Mouse (Mus musculus) forebrain, embryonic 10.5 days (tissue): ENCODE results near the gene Klf2. TPM values are rescaled to one million over a fixed set of nuclear protein-coding genes. Genes with fewer than 3 reads are reported as not detected.

Source experiments
- DNase-seq: peaks from one replicate; pipeline ENCODE4 v3.0.0-alpha.2; 2017; ENCODE audit warnings: low spot score; ENCODE audit errors: extremely low spot score
- H3K27ac ChIP-seq: fragments of 300-500 bp; sonication (generic); 2 replicates; pipeline ENCODE4 v1.5.1; 2016; ENCODE audit warnings: mild to moderate bottlenecking
- H3K27me3 ChIP-seq: fragments of 300-500 bp; sonication (generic); 2 replicates; pipeline ENCODE4 v1.6.1; 2016; ENCODE audit warnings: mild to moderate bottlenecking; ENCODE audit not compliant: poor library complexity, severe bottlenecking
- H3K36me3 ChIP-seq: fragments of 300-500 bp; sonication (generic); replicated peaks from 2 replicates; pipeline ENCODE4 v1.6.1; 2016; ENCODE audit warnings: mild to moderate bottlenecking, moderate library complexity
- H3K4me1 ChIP-seq: fragments of 300-500 bp; sonication (generic); 2 replicates; pipeline ENCODE4 v1.6.1; 2016
- H3K4me3 ChIP-seq: fragments of 300-500 bp; sonication (generic); 2 replicates; pipeline ENCODE4 v1.5.1; 2016; ENCODE audit warnings: mild to moderate bottlenecking, moderate library complexity
- H3K9me3 ChIP-seq: fragments of 300-500 bp; sonication (generic); 2 replicates; pipeline ENCODE4 v1.6.1; 2016; ENCODE audit warnings: mild to moderate bottlenecking, moderate library complexity
- WGBS: fragments of 180-500 bp; shearing (Covaris S2); methylation state at CpG from one replicate; pipeline ENCODE4 v1.1.7; 2016; 5-methylcytosine and 5-hydroxymethylcytosine counted together
- polyA plus RNA-seq: library from polyadenylated mRNA; unstranded; fragments of >200 nt; fragmentation: Nextera tagmentation; extraction: Ambion mirVana; gene quantifications from 2 replicates; pipeline ENCODE4 v1.2.1, GENCODE M21; 2016

The Klf2 gene
- polyA plus RNA-seq, 1 experiment from 2014 or later = 2.6 TPM

- H3K27ac ChIP-seq = no peak overlapping the region
- H3K9me3 ChIP-seq = no peaks in the 10 kb centered on the region
- DNase-seq = peak; percentile 24
- H3K4me1 ChIP-seq = no peaks in the 10 kb centered on the region
- WGBS = 26% methylated on average over 3 of the region's 3 CpGs
- no peak overlapping the region for H3K4me3 ChIP-seq
- no peaks in the 10 kb centered on the region for H3K27me3 ChIP-seq
- H3K36me3 ChIP-seq = peaks cover 100% of the 10 kb centered on the region
These were observed 47.0 kb downstream of the Klf2 start for GRCm38 (mm10) chr8:72365826-72366225.

- Histone ChIP-seq H3K27ac (no peak overlapping the region), H3K36me3 (peaks cover 100% of the 10 kb centered on the region), H3K27me3 (no peaks in the 10 kb centered on the region), H3K4me3 (no peak overlapping the region), H3K9me3 (no peaks in the 10 kb centered on the region), H3K4me1 (no peaks in the 10 kb centered on the region)
- 99% methylated on average over 2 of the region's 2 CpGs for WGBS
- no peak for DNase-seq
These were observed 47.6 kb downstream of the Klf2 start for GRCm38 (mm10) chr8:72366435-72366834.

Other genes with a start within 250 kb of the Klf2 start
- gene Olfr373, start 235.9 kb upstream of the Klf2 start, polyA plus RNA-seq = 0.06 TPM in 1 of 2 replicates, not detected in the other
- gene Olfr374, start 212.0 kb upstream of the Klf2 start, polyA plus RNA-seq = not detected in 2 replicates
- gene Tpm4, start 184.1 kb upstream of the Klf2 start, polyA plus RNA-seq = 634 and 649 TPM in 2 replicates
- 138 and 144 TPM in 2 replicates for gene Rab8a, start 157.8 kb upstream of the Klf2 start, polyA plus RNA-seq
- 0.07 TPM in 1 of 2 replicates, not detected in the other for gene Hsh2d, start 129.4 kb upstream of the Klf2 start, polyA plus RNA-seq
- gene Cib3, start 106.2 kb upstream of the Klf2 start, polyA plus RNA-seq = not detected in 2 replicates
- not detected in 2 replicates for gene Gm11034, start 105.4 kb upstream of the Klf2 start, polyA plus RNA-seq
- gene Fam32a, start 99.3 kb upstream of the Klf2 start, polyA plus RNA-seq = 77.6 and 80.0 TPM in 2 replicates
- 181 and 183 TPM in 2 replicates for gene Ap1m1, start 79.0 kb upstream of the Klf2 start, polyA plus RNA-seq
- 36.7 and 41.7 TPM in 2 replicates for gene Gm10282, start 13.8 kb upstream of the Klf2 start, polyA plus RNA-seq
- gene Eps15l1, start 102.4 kb downstream of the Klf2 start, polyA plus RNA-seq = 72.9 and 74.3 TPM in 2 replicates
- 1.1 and 1.5 TPM in 2 replicates for gene Calr3, start 124.8 kb downstream of the Klf2 start, polyA plus RNA-seq
- gene 1700030K09Rik, start 124.8 kb downstream of the Klf2 start, polyA plus RNA-seq = 13.6 and 14.3 TPM in 2 replicates
- gene Cherp, start 156.2 kb downstream of the Klf2 start, polyA plus RNA-seq = 108 and 114 TPM in 2 replicates
- 14.0 and 15.3 TPM in 2 replicates for gene Slc35e1, start 173.6 kb downstream of the Klf2 start, polyA plus RNA-seq
- gene Med26, start 229.2 kb downstream of the Klf2 start, polyA plus RNA-seq = 19.4 and 20.1 TPM in 2 replicates